Mouse (Mus musculus) thymus, adult 2 months (tissue): ENCODE measurements around the gene Stk17b.
"Not testable (repeated sequence)": the region's sequence is repeated elsewhere in the genome, so short reads cannot be mapped to it uniquely, and the experiment has no call there.

Experiments used
- CTCF ChIP-seq: fragments of 200-500 bp; IDR thresholded peaks from 2 replicates; pipeline ENCODE4 v1.5.1; 2012; ENCODE audit warnings: mild to moderate bottlenecking, control low read depth, low read length, moderate library complexity, borderline replicate concordance; ENCODE audit not compliant: control insufficient read depth, poor library complexity, insufficient read depth; ENCODE audit errors: extremely low read depth
- POLR2A ChIP-seq: fragments of 200-500 bp; IDR thresholded peaks from 2 replicates; pipeline ENCODE4 v1.6.1; 2012; ENCODE audit warnings: mild to moderate bottlenecking, low read length, control low read depth, moderate library complexity; ENCODE audit not compliant: control insufficient read depth, poor library complexity, insufficient read depth; ENCODE audit errors: extremely low read depth

DNA sequence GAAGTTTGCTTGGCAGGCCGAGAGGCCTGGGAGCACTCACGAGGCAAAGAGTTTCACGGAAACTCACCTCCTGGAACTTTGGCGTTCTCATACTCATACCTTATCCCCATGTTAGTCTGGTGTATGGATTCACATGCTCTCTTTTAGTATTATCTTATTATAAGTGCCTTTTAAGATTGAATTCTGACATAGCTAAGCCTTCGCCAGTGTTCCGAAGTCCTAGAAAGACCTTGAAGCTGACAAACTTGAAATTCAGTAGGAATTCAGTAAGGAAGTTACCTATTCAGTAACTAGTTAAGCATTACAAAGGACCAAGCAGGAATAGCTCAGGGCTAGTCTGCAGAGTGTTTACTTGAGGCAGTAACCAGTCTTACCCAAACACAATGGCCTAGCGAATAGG is 34.3 kb downstream of the Stk17b start:
- not testable (repeated sequence) for TF ChIP-seq POLR2A, CTCF
